Mouse (Mus musculus) C2C12 (cell line): ENCODE data around the gene Polrmt.

Experiments used
- CEBPB ChIP-seq: IDR thresholded peaks from one replicate; pipeline ENCODE4 v1.6.1; 2011; ENCODE audit warnings: low read depth, mild to moderate bottlenecking, control low read depth, moderate library complexity
- CTCF ChIP-seq: IDR thresholded peaks from one replicate; pipeline ENCODE4 v1.5.1; 2011; ENCODE audit not compliant: control insufficient read depth, insufficient read depth, insufficient read length
- MYOG ChIP-seq: IDR thresholded peaks from one replicate; pipeline ENCODE4 v1.6.1; 2011; ENCODE audit not compliant: control insufficient read depth, insufficient read length; ENCODE audit errors: extremely low read depth
- USF1 ChIP-seq: IDR thresholded peaks from one replicate; pipeline ENCODE4 v1.6.1; 2011; ENCODE audit warnings: low read depth, mild to moderate bottlenecking, control low read depth, moderate library complexity

DNA sequence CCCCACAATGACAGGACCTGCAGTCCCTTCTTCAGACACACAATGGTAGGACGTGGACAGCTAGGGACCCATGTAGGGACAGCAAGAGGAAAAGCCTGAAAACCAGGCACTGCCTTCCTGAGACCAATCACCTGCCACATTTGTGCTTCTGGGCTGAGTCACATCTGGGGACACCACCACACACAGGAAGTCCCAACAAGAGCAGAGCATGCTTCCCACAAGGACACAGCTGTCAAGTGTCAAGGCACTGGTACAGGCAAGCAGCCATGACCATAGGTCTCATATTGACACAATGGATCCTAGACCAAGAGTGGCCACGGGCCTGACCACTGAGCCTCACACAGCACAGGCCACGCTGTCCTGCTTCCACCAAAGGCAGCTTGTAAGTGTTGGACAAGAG lies 16.5 kb upstream of the Polrmt start:
- TF ChIP-seq USF1 (no peak), CEBPB (no peak), CTCF (no peak), MYOG (no peak)
